Mouse (Mus musculus) lung, postnatal 25 days (tissue): ENCODE results near the gene Pfkp.

Experiments
- DNase-seq: peaks from one replicate; pipeline ENCODE4 v3.0.0; 2022; ENCODE audit warnings: low spot score

The Pfkp gene

GRCm38 (mm10) chr13:6636976-6637375 lies 11.6 kb downstream of the Pfkp start:
- no peak for DNase-seq

- peak; percentile 38 for DNase-seq
These were observed 12.1 kb downstream of the Pfkp start for GRCm38 (mm10) chr13:6636520-6636919.

GRCm38 (mm10) chr13:6635138-6636076 lies 13.2 kb downstream of the Pfkp start:
- DNase-seq: no peak

- no peak for DNase-seq
These were observed 14.5 kb downstream of the Pfkp start for GRCm38 (mm10) chr13:6634063-6634462.

GRCm38 (mm10) chr13:6633524-6633923 lies 15.1 kb downstream of the Pfkp start:
- DNase-seq: peak; percentile 12

DNA sequence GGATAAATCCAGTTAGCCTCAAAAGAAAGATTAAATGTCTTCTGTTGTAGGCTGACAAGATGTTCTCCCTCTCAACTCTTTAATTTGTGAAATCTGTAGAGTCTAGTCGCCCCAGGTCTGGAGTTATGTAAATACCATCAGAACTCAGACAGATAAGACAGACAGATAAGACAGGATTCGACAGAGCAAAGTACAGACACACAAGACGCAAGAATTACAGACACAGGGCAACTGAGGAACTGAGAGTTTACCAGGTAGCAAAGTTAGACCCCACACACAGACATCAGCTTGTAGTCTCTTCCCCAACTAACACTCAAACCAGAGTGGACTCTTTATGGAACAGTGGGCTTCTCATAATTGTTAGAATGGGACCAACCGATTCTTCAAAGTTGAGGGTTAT lies 15.6 kb downstream of the Pfkp start:
- no peak for DNase-seq

DNA sequence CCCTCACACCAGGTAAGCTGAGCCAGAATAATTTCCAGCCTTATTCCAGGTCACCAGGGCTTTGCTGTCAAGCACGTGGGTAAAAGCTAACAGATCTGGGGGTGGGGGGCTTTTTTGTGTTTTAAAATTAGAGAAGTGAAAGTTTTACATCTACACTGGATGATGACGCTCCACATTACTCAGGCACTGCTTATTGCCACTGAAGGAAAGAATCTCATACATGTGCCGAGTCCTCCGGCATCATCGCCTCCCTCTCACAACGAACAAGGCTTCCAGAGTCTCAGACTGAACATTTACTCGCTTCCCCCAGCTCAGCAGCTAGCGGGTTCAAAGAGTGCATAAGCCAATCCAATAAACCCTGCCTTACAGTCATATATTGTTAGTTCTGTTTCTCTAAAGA lies 16.1 kb downstream of the Pfkp start:
- no peak for DNase-seq

DNA sequence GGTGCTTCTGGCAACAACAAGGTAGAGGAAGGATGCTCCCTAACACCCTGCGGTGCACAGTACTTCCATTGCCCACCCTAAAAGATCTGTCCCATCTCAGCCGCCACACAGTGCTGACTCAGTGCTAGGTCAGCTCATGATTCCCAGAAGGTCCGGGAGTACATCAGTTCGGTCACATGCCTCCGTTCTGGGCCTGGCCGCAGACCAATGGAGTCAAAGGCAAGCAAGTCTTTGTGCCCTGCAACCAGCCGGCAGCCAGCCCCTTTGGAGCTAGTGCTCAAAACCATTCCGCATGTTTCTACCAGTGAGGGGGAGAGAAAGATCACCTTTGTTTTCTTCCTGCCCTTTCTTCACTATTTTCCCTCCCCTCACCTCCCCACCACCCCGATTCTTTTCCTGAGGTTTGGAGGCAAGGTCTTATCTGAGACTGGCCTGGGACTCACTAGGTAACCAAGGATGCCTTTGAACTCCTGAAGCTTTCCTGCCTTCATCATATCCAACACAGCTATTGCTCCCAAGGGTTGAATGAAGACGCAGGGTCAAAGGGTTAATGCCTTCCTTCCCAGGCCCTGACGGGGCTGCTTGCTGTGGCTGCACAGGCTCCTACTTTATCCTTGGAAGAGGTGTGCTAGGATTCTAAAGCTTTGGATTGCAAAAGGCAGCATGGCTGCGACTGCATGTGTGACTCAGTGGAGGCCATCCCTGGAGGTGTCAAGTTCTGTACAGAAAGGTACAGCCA lies 16.6 kb downstream of the Pfkp start:
- DNase-seq: no peak

DNA sequence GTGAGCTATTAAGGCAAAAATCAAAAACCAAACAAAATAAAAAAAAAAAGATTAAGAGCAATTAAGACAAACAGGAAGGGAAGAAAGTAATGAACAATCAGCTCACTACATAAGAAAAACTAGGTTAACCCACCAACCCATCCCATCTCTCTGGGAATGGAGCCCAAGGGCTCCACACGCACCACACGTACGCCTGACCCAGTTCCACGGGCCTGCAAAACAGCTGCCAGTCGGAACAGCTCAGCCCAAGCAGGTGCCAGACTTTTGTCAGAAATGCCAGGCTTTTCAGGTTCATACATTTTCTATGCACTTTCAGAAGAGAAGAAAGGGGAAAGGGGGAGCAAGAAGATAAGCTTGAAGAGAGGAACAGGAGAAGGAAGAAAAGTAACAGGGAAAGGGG lies 17.9 kb downstream of the Pfkp start:
- no peak for DNase-seq

DNA sequence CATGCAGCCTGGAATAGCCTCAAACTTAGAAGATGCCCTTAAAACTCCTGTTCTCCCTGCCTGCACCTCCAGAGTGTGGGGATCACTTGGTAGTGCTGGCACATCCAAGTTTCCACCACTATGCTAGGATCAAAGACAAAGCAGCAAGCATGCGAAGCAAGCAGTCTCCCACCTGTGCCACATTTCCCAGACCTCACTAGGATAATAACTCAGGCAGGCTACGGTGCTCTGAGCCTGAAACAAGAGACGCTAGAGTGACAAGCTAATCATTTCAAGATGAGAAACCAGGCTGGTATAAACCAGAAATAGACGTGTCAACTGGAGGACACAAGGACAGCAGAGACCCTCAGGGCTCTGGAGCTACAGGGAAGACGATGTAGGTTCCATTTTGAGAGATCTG lies 18.6 kb downstream of the Pfkp start:
- DNase-seq: no peak

- no peak for DNase-seq
These were observed 19.4 kb downstream of the Pfkp start for GRCm38 (mm10) chr13:6628998-6629764.

GRCm38 (mm10) chr13:6628261-6628660 lies 20.3 kb downstream of the Pfkp start:
- no peak for DNase-seq

- DNase-seq: no peak
These were observed 21.2 kb downstream of the Pfkp start for GRCm38 (mm10) chr13:6627352-6627751.

DNA sequence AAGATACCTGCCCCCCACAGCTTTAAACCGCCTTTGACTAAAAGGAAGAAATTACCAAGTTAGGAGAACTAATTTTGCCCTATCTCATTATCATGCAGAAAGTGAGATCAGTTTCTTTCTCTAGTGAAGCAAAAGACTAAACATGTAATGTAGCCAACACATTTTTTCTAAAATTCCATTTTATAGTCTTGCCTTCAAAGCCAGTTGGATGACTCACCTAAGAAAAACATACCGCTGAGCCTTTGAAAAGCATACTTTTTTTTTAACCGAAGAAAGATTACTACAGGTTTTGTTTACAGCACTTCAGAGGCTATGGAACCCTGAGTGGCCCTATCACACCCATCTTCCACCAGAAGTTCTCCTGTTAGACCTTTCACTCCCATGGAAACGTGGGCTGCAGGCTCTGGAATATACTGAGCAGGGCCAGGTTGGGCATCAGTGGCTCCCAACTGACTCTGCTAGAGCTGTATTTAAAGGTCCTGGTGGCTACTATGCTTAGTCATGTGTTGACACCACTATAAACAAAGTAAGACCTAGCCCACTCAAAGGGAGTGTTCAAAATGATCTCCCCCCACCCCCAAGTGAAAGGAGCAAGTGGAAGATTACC lies 22.0 kb downstream of the Pfkp start:
- DNase-seq: no peak

DNA sequence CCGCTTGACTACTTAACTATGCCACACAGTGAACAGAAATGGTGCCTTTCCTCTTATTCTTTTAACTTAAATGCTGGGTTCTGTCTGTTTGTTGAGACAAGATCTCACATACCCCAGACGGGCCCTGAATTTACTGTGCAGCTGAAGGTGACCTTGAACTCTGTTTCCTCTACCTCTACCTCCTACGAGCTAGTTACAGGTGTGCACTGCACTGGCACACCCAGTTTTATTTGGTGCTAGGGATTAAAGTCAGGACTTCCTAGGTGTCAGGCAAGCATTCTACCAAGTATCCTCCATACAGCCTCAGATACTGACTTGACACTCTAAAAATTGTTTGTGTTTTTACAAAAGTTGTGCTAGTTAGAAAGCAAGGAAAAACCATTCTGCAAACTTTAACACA lies 22.6 kb downstream of the Pfkp start:
- DNase-seq: no peak

DNA sequence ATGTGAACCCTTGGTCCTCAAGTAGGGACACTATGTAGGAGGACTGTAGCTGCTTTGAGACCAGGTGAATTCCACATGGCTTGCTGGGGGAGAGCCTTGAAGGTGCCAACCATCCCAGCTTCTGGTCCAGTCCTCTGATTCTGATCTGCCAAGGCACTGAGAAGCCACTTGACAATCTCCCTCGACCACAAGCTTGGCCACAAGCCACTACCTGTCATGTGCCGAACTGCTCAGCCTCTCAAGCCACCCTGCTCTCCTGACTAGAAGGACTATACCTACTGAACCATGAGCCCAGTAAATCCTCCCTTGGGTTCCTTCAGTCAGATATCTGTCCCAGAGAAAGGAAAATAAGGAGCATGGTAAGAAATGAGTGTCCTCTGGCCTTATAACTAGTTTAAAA lies 24.0 kb downstream of the Pfkp start:
- DNase-seq: no peak

GRCm38 (mm10) chr13:6624121-6624520 lies 24.5 kb downstream of the Pfkp start:
- DNase-seq: no peak

DNA sequence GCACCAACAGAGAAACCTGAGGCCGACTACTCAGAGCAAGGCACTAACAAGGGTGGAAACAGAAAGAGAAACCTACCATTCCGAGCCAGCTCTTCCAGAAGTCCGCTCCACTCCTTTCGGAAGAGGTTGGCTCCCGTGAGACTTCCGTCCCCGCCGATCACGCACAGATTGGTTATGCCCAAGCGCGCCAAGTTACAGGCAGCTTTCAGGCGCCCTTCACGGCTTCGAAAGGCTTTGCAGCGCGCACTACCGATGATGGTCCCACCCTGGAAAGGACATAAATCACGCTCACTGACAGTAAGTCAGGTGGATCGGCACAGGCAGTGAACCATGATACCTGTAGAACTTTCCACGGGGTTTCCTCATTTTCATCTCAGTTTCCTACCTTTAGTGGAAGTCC lies 26.7 kb downstream of the Pfkp start:
- no peak for DNase-seq

GRCm38 (mm10) chr13:6620250-6620649 lies 28.3 kb downstream of the Pfkp start:
- no peak for DNase-seq

DNA sequence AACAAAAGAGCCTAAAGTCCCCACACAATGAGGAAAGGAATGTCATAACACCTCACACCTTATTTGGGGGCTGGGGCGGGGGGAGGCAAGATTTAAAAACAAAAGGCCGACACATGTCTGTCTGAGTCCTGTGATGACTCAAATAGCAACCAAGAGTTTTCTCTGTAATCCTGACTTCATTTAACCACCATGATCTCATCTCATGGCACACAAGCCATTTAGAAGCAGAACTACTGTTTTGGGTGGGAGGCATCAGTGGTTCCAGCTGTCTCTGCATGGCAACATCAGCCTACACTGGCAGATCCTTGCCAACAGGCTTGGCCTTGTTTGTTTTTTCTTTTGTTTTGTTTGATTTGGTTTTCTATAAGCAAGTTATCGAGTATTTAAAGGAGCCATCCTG lies 29.9 kb downstream of the Pfkp start:
- no peak for DNase-seq

- DNase-seq: no peak
These were observed 34.7 kb downstream of the Pfkp start for GRCm38 (mm10) chr13:6613690-6614445.
